Mouse (Mus musculus): ENCODE data around the gene Tex10.

GRCm38 (mm10) chr4:48470977-48471376, 2.3 kb downstream of the Tex10 start:
- no peak for TF ChIP-seq CTCF (IDR thresholded peaks at IDR 0.05; ENCODE audit: borderline replicate concordance, insufficient read depth, low read length)
- TF ChIP-seq POLR2A (IDR thresholded peaks at IDR 0.05; ENCODE audit: low read depth, low read length) = no peak

Data from embryonic fibroblast, embryonic 13.5 days (primary cell).